Mouse (Mus musculus) olfactory bulb, adult 2 months (tissue): Measurements from ENCODE around the gene Adcy9.

Experiments
- CTCF ChIP-seq: fragments of 200-500 bp; IDR thresholded peaks from 2 replicates; pipeline ENCODE4 v1.5.1; 2012; ENCODE audit warnings: low read depth, mild to moderate bottlenecking, low read length, moderate library complexity; ENCODE audit not compliant: insufficient read depth
- POLR2A ChIP-seq: fragments of 200-500 bp; IDR thresholded peaks from 2 replicates; pipeline ENCODE4 v1.6.1; 2012; ENCODE audit warnings: mild to moderate bottlenecking, low read depth, low read length, moderate library complexity; ENCODE audit not compliant: insufficient read depth

GRCm38 (mm10) chr16:4414881-4415585, 5.3 kb downstream of the Adcy9 start:
- TF ChIP-seq CTCF (no peak), POLR2A (no peak)
